Mouse (Mus musculus): ENCODE data around the gene Mrps18c.

- no peak for TF ChIP-seq POLR2A (IDR thresholded peaks at IDR 0.05; ENCODE audit: insufficient read depth, low read depth, low read length)
- no peak for TF ChIP-seq CTCF (IDR thresholded peaks at IDR 0.05)
- TF ChIP-seq EP300 (IDR thresholded peaks at IDR 0.05; ENCODE audit: insufficient read depth, low read depth, low read length), result no peak
These were observed 32.4 kb upstream of the Mrps18c start for GRCm38 (mm10) chr5:100766026-100766425.

Measured in heart, adult 2 months (tissue).